Mouse (Mus musculus) T-cell, adult 2 months (primary cell): ENCODE data around the gene Papss2.

ENCODE experiments used
- DNase-seq: peaks from one replicate; pipeline ENCODE4 v3.0.0; 2022; ENCODE audit warnings: low spot score

The Papss2 gene

GRCm38 (mm10) chr19:32601033-32601770, 5.6 kb downstream of the Papss2 start:
- DNase-seq, result no peak

- no peak for DNase-seq
These were observed 7.9 kb downstream of the Papss2 start for GRCm38 (mm10) chr19:32603466-32603865.

- DNase-seq, result no peak
These were observed 8.5 kb downstream of the Papss2 start for GRCm38 (mm10) chr19:32604127-32604526.

- DNase-seq, result no peak
These were observed 9.1 kb downstream of the Papss2 start for GRCm38 (mm10) chr19:32604563-32605252.

- DNase-seq, result no peak
These were observed 10.7 kb downstream of the Papss2 start for GRCm38 (mm10) chr19:32606227-32606827.

- no peak for DNase-seq
These were observed 11.4 kb downstream of the Papss2 start for GRCm38 (mm10) chr19:32607036-32607435.

- DNase-seq, result no peak
These were observed 15.9 kb downstream of the Papss2 start for GRCm38 (mm10) chr19:32611386-32612092.

GRCm38 (mm10) chr19:32614046-32614771, 18.6 kb downstream of the Papss2 start:
- no peak for DNase-seq

GRCm38 (mm10) chr19:32614772-32615099, 19.1 kb downstream of the Papss2 start:
- no peak for DNase-seq

GRCm38 (mm10) chr19:32616646-32617045, 21.1 kb downstream of the Papss2 start:
- no peak for DNase-seq

- DNase-seq, result no peak
These were observed 24.1 kb downstream of the Papss2 start for GRCm38 (mm10) chr19:32619739-32620138.

GRCm38 (mm10) chr19:32620859-32621445, 25.4 kb downstream of the Papss2 start:
- DNase-seq, result peak; percentile 36

- DNase-seq, result no peak
These were observed 26.6 kb downstream of the Papss2 start for GRCm38 (mm10) chr19:32622142-32622541.

- DNase-seq, result peak; percentile 4
These were observed 31.3 kb downstream of the Papss2 start for GRCm38 (mm10) chr19:32626768-32627331.

- DNase-seq, result no peak
These were observed 32.0 kb downstream of the Papss2 start for GRCm38 (mm10) chr19:32627631-32628030.

- DNase-seq, result no peak
These were observed 33.1 kb downstream of the Papss2 start for GRCm38 (mm10) chr19:32628572-32629132.

- DNase-seq, result no peak
These were observed 39.3 kb downstream of the Papss2 start for GRCm38 (mm10) chr19:32634916-32635315.

- no peak for DNase-seq
These were observed 42.0 kb downstream of the Papss2 start for GRCm38 (mm10) chr19:32637357-32638275.

- no peak for DNase-seq
These were observed 42.8 kb downstream of the Papss2 start for GRCm38 (mm10) chr19:32638276-32638903.
